Mouse (Mus musculus) MEL-GATA-1-ER (cell line): Measurements from ENCODE around the gene Ccnk.

ENCODE experiments used
- DNase-seq: peaks from one replicate; pipeline ENCODE4 v3.0.0-alpha.2; 2012; ENCODE audit warnings: low read depth; ENCODE audit errors: extremely low read depth

Gene Ccnk

GRCm38 (mm10) chr12:108245579-108245978, 66.2 kb downstream of the Ccnk start:
- no peak for DNase-seq

GRCm38 (mm10) chr12:108246759-108247500, 67.6 kb downstream of the Ccnk start:
- DNase-seq = no peak

GRCm38 (mm10) chr12:108249019-108249418, 69.6 kb downstream of the Ccnk start:
- DNase-seq = no peak

- no peak for DNase-seq
Observed at GRCm38 (mm10) chr12:108249522-108249921, 70.1 kb downstream of the Ccnk start.

GRCm38 (mm10) chr12:108251034-108251792, 71.8 kb downstream of the Ccnk start:
- no peak for DNase-seq

- DNase-seq = no peak
Observed at GRCm38 (mm10) chr12:108251825-108252542, 72.6 kb downstream of the Ccnk start.
